Mouse (Mus musculus) small intestine, adult 2 months (tissue): ENCODE measurements at regions not wholly inside any gene's neighbourhood (a gene's known extent, or its start where the extent isn't known, plus 50 kb on each side); places are given as distances from the start of the nearest gene placed in this dataset.

Experiments used
- CTCF ChIP-seq: fragments of 200-500 bp; IDR thresholded peaks from 2 replicates; pipeline ENCODE4 v1.5.1; 2012; ENCODE audit warnings: low read depth, mild to moderate bottlenecking, control low read depth, inconsistent platforms, low read length, moderate library complexity, mixed read lengths; ENCODE audit not compliant: insufficient replicate concordance, insufficient read length; ENCODE audit errors: extremely low read depth
- POLR2A ChIP-seq: fragments of 200-500 bp; IDR thresholded peaks from 2 replicates; pipeline ENCODE4 v1.6.1; 2012; ENCODE audit warnings: low read depth, mild to moderate bottlenecking, control low read depth, inconsistent platforms, low read length, moderate library complexity

GRCm38 (mm10) chr10:111103086-111103485, 61.5 kb upstream of the Osbpl8 start:
- TF ChIP-seq CTCF (no peak), POLR2A (no peak)
